Mouse (Mus musculus): Measurements from ENCODE around the gene Gm2a.

DNA sequence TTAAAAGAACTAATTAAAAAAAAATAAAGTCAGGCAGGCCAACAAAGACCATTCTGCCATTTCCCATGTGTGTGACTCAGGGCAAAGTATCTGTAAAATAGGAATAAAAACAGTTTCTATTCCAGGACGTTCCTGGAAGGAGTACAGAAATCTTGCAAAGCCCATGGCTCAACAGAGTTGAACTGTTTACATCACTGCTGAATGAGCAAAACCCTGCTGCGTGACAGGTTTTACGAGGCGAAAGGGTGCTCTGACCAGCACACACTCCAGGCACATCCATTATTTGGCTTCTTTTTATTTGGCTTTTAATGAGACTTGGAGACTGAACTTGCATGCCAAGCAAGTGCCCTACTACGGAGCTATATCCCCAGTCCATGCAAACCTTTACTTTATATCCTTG, 46.1 kb downstream of the Gm2a start:
- TF ChIP-seq CTCF (IDR thresholded peaks at IDR 0.05; ENCODE audit: borderline replicate concordance, insufficient read depth, low read depth, low read length) = no peak
- TF ChIP-seq POLR2A (IDR thresholded peaks at IDR 0.05; ENCODE audit: borderline replicate concordance, insufficient read depth, low read length) = no peak
